Mouse (Mus musculus) CH12.LX (cell line): ENCODE measurements around the gene Nkain1. TPM values are rescaled to one million over a fixed set of nuclear protein-coding genes. Genes with fewer than 3 reads are reported as not detected.

Experiments
- DNase-seq: peaks from one replicate; pipeline ENCODE4 v3.0.0-alpha.2; 2013; ENCODE audit errors: extremely low read depth
- H3K27ac ChIP-seq: 2 replicates; pipeline ENCODE4 v1.5.1; 2012; ENCODE audit warnings: low read depth, mild to moderate bottlenecking, control low read depth, moderate library complexity; ENCODE audit not compliant: insufficient read depth
- H3K27me3 ChIP-seq: replicated peaks from 2 replicates; pipeline ENCODE3; 2012; ENCODE audit warnings: inconsistent platforms
- H3K36me3 ChIP-seq, 2 experiments: replicated peaks in 1 of 2; 2 replicates each; pipeline versions ENCODE3 to v1.6.1; 2012; ENCODE audit warnings: inconsistent platforms in 1 of 2, low read length in 1 of 2, mild to moderate bottlenecking in 1 of 2, mixed read lengths in 1 of 2, moderate library complexity in 1 of 2; ENCODE audit not compliant: control insufficient read depth in 1 of 2, insufficient read depth in 1 of 2
- H3K4me1 ChIP-seq, 2 experiments: 2 replicates each; pipeline ENCODE4 v1.6.1; 2012; ENCODE audit warnings: inconsistent platforms in 1 of 2, moderate library complexity in 1 of 2; ENCODE audit not compliant: insufficient read depth in 2 of 2, control insufficient read depth in 1 of 2
- H3K4me2 ChIP-seq: 2 replicates; pipeline ENCODE4 v1.6.1; 2012; ENCODE audit warnings: low read depth, mild to moderate bottlenecking, control low read depth; ENCODE audit not compliant: poor library complexity, insufficient read depth, severe bottlenecking
- H3K4me3 ChIP-seq, 3 experiments: fragments of 150-350 bp in 1 of 3; sonication (generic) in 1 of 3; replicated peaks in 1 of 3; 2 replicates each; pipeline versions ENCODE3 to v1.5.1; 2011 to 2012; ENCODE audit warnings: low read depth in 2 of 3, low read length in 2 of 3, mild to moderate bottlenecking in 2 of 3, moderate library complexity in 2 of 3, control low read depth in 1 of 3, improper control_type of control experiment in 1 of 3, inconsistent platforms in 1 of 3, mixed read lengths in 1 of 3; ENCODE audit not compliant: poor library complexity in 1 of 3
- H3K79me2 ChIP-seq: replicated peaks from 2 replicates; pipeline ENCODE4 v1.6.1; 2012; ENCODE audit warnings: mild to moderate bottlenecking, moderate library complexity; ENCODE audit not compliant: control insufficient read depth, poor library complexity, insufficient read depth, severe bottlenecking; ENCODE audit errors: extremely low read depth
- H3K9ac ChIP-seq: 2 replicates; pipeline ENCODE4 v1.6.1; 2012; ENCODE audit warnings: low read depth, mild to moderate bottlenecking, control low read depth, moderate library complexity; ENCODE audit not compliant: insufficient read depth
- H3K9me3 ChIP-seq: replicated peaks from 2 replicates; pipeline ENCODE3; 2012; ENCODE audit warnings: low read length, inconsistent platforms, mixed read lengths
- BHLHE40 ChIP-seq: IDR thresholded peaks from 2 replicates; pipeline ENCODE4 v1.6.1; 2011; ENCODE audit warnings: mild to moderate bottlenecking, low read depth, low read length, improper control_type of control experiment
- CHD1 ChIP-seq: IDR thresholded peaks from 2 replicates; pipeline ENCODE4 v1.6.1; 2012; ENCODE audit warnings: low read depth, low read length, improper control_type of control experiment, inconsistent platforms
- CTCF ChIP-seq, 2 experiments: IDR thresholded peaks in 1 of 2; conservative IDR thresholded peaks in 1 of 2; 2 replicates each; pipeline ENCODE4 v1.5.1; 2011 to 2012; ENCODE audit warnings: low read depth in 2 of 2, low read length in 2 of 2, improper control_type of control experiment in 1 of 2, inconsistent platforms in 1 of 2, mild to moderate bottlenecking in 1 of 2, moderate library complexity in 1 of 2
- E2F4 ChIP-seq: IDR thresholded peaks from 2 replicates; pipeline ENCODE4 v1.6.1; 2011; ENCODE audit warnings: low read depth, low read length, improper control_type of control experiment; ENCODE audit not compliant: insufficient replicate concordance
- ETS1 ChIP-seq: conservative IDR thresholded peaks from 2 replicates; pipeline ENCODE4 v1.6.1; 2012; ENCODE audit warnings: low read depth, mild to moderate bottlenecking, inconsistent platforms, low read length, improper control_type of control experiment, moderate library complexity
- HCFC1 ChIP-seq: IDR thresholded peaks from 2 replicates; pipeline ENCODE4 v1.6.1; 2012; ENCODE audit warnings: low read depth, mild to moderate bottlenecking, inconsistent platforms, low read length, improper control_type of control experiment
- JUN ChIP-seq: IDR thresholded peaks from 2 replicates; pipeline ENCODE4 v1.6.1; 2011; ENCODE audit warnings: low read depth, mild to moderate bottlenecking, low read length, improper control_type of control experiment, moderate library complexity; ENCODE audit not compliant: insufficient read depth
- JUND ChIP-seq: conservative IDR thresholded peaks from 2 replicates; pipeline ENCODE4 v1.6.1; 2011; ENCODE audit warnings: low read depth, low read length, improper control_type of control experiment
- KAT2A ChIP-seq: IDR thresholded peaks from 2 replicates; pipeline ENCODE4 v1.6.1; 2012; ENCODE audit warnings: low read length, improper control_type of control experiment, inconsistent platforms; ENCODE audit not compliant: insufficient replicate concordance
- MAFK ChIP-seq: IDR thresholded peaks from 2 replicates; pipeline ENCODE4 v1.6.1; 2011; ENCODE audit warnings: low read length, improper control_type of control experiment; ENCODE audit not compliant: insufficient replicate concordance
- MAX ChIP-seq: IDR thresholded peaks from 2 replicates; pipeline ENCODE4 v1.6.1; 2011; ENCODE audit warnings: low read length, improper control_type of control experiment
- MAZ ChIP-seq: IDR thresholded peaks from 2 replicates; pipeline ENCODE4 v1.6.1; 2012; ENCODE audit warnings: low read depth, mild to moderate bottlenecking, inconsistent platforms, low read length, improper control_type of control experiment, moderate library complexity
- MEF2A ChIP-seq: IDR thresholded peaks from 2 replicates; pipeline ENCODE4 v1.6.1; 2014; ENCODE audit warnings: low read depth, mild to moderate bottlenecking, inconsistent platforms, low read length, improper control_type of control experiment, borderline replicate concordance
- POLR2A ChIP-seq: IDR thresholded peaks from 2 replicates; pipeline ENCODE4 v1.6.1; 2011; ENCODE audit warnings: low read depth, mild to moderate bottlenecking, improper control_type of control experiment, low read length
- POLR2AphosphoS2 ChIP-seq: IDR thresholded peaks from 2 replicates; pipeline ENCODE4 v1.6.1; 2011; ENCODE audit warnings: low read depth, low read length, improper control_type of control experiment
- RAD21 ChIP-seq: IDR thresholded peaks from 2 replicates; pipeline ENCODE4 v1.6.1; 2011; ENCODE audit warnings: low read depth, mild to moderate bottlenecking, low read length, improper control_type of control experiment, moderate library complexity
- SIN3A ChIP-seq: IDR thresholded peaks from 2 replicates; pipeline ENCODE4 v1.6.1; 2012; ENCODE audit warnings: low read length, improper control_type of control experiment, inconsistent platforms
- SMC3 ChIP-seq: IDR thresholded peaks from 2 replicates; pipeline ENCODE4 v1.6.1; 2011; ENCODE audit warnings: low read depth, low read length, improper control_type of control experiment
- UBTF ChIP-seq: IDR thresholded peaks from 2 replicates; pipeline ENCODE4 v1.6.1; 2012; ENCODE audit warnings: low read depth, mild to moderate bottlenecking, inconsistent platforms, low read length, improper control_type of control experiment, moderate library complexity
- ZC3H11A ChIP-seq: IDR thresholded peaks from 2 replicates; pipeline ENCODE4 v1.6.1; 2012; ENCODE audit warnings: low read depth, mild to moderate bottlenecking, inconsistent platforms, low read length, improper control_type of control experiment
- ZNF384 ChIP-seq: IDR thresholded peaks from 2 replicates; pipeline ENCODE4 v1.6.1; 2012; ENCODE audit warnings: low read depth, low read length, improper control_type of control experiment, inconsistent platforms
- dilution Hi-C: fragments of 300-500 bp; cut with MboI; formaldehyde crosslinking; loops from 2 replicates; pipeline ENCODE4 v1.14.3; 2020; ENCODE audit warnings: low sequenced_read_pairs; ENCODE audit not compliant: extremely low pct_unique_long_range_greater_than_20kb, extremely low pct_ligation_motif_present
- in situ Hi-C: fragments of 300-500 bp; cut with MboI; formaldehyde crosslinking; loops from 3 replicates; pipeline ENCODE4 v1.14.3; 2019; ENCODE audit warnings: low sequenced_read_pairs, low pct_ligation_motif_present, low pct_unique_long_range_greater_than_20kb, mixed read lengths
- polyA plus RNA-seq: library from polyadenylated mRNA; unstranded; fragments of >175 nt; gene quantifications from 2 replicates; pipeline ENCODE4 v1.2.1, GENCODE M21; 2012; ENCODE audit warnings: low read depth; ENCODE audit not compliant: insufficient read length
- total RNA-seq, 2 experiments: library from RNA; depleted of rRNA; stranded (reverse); fragments of 300-350 nt in 1 of 2; fragments of >200 nt in 1 of 2; gene quantifications; 2 replicates each; pipeline ENCODE4 v1.2.3; 2012 to 2014

Nkain1 gene
- total and polyA plus RNA-seq, 3 experiments, result 5.5 to 23.1 (median 19.6) TPM

DNA sequence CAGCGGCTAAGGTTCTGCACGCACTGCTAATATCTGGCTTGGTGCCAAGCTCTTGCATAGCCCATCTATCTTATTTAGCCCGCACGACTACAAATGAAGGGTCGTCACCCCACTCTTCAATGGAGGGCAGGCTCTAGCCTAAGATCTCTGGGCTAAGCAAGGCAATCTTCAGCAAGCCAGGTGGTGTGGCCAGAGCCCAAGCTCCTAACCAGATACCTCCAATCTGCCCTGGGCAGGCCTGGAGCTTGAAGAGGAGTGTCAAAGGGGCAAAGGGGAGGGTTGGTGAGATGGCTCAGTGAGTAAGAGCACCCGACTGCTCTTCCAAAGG lies 20.9 kb downstream of the Nkain1 start:
- H3K9ac ChIP-seq, result no peak overlapping the region
- DNase-seq, result no peak
- H3K79me2 ChIP-seq, result no peaks in the 10 kb centered on the region
- H3K36me3 ChIP-seq, result peaks cover 0 to 6% of the 10 kb centered on the region in 2 experiments
- H3K27me3 ChIP-seq, result no peaks in the 10 kb centered on the region
- H3K4me1 ChIP-seq, result peaks cover 13 to 38% of the 10 kb centered on the region in 2 experiments
- H3K27ac ChIP-seq, result no peak overlapping the region
- no peak for TF ChIP-seq RAD21
- TF ChIP-seq POLR2A, result no peak
- no peak for TF ChIP-seq UBTF
- TF ChIP-seq ETS1, result no peak
- TF ChIP-seq JUN, result no peak
- TF ChIP-seq ZNF384, result no peak
- TF ChIP-seq MAZ, result no peak
- TF ChIP-seq POLR2AphosphoS2, result no peak
- TF ChIP-seq SIN3A, result no peak
- no peak for TF ChIP-seq HCFC1
- no peak for TF ChIP-seq MAX
- TF ChIP-seq, all 38 proteins: peak for 0
- Histone ChIP-seq H3K4me2 (no peak overlapping the region), H3K9me3 (peaks cover 4% of the 10 kb centered on the region), H3K4me3 (no peak overlapping the region)
- in situ Hi-C loops, result no loop called here
- dilution Hi-C loops, result no loop called here

DNA sequence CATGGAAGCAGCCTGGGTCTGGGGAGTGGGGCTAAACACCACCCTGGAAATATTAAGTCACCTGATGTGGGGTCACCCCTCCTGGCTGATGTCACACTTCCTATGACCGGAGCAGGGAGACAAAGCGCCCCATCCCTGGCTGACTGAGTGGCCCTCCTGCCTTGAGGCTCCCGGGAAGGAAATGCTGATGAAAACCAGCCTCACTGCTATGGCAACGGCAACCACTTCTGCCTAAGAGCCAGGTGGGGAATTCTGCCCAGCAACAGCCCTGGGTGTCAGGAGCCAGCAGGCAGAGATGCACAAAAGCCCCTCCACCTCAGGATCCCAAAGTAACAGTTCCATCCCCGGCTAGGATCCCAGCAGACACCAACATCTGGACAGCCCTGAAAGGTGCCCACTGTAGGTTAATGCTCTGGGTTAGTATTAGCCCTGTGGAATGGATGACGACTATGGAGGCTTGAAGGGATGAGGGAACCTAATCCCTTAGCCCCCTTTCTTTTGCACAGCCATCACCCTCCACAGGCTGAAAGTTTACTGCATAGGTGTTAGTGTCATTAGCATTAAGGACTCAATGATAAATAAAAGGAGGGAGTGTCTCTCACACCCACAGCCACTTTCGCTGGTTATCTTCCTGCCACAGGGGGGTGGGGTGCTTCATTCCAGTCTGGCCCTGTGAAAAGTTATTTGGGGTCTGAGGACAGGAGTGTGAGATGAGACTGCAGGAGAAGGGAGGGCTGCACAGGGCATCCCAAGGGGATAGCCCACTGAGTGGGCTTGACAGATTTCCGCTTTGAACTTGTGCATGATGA lies 21.5 kb downstream of the Nkain1 start:
- dilution Hi-C loops, result no loop called here
- Histone ChIP-seq H3K4me2 (no peak overlapping the region), H3K27me3 (no peaks in the 10 kb centered on the region), H3K4me1 (peaks cover 19 to 44% of the 10 kb centered on the region in 2 experiments), H3K4me3 (no peak overlapping the region), H3K27ac (no peak overlapping the region), H3K36me3 (peaks cover 0 to 2% of the 10 kb centered on the region in 2 experiments), H3K9me3 (peaks cover 4% of the 10 kb centered on the region), H3K9ac (no peak overlapping the region), H3K79me2 (no peaks in the 10 kb centered on the region)
- TF ChIP-seq MEF2A (no peak), KAT2A (no peak), CHD1 (no peak), POLR2AphosphoS2 (no peak), MAFK (no peak), SMC3 (no peak), JUND (no peak), E2F4 (no peak), ZNF384 (no peak), ZC3H11A (no peak), CTCF (conservative IDR thresholded peaks at IDR 0.05 in 1 of 2, IDR thresholded peaks at IDR 0.05 in 1 of 2; ENCODE audit: low read depth in 2 of 2, low read length in 2 of 2) (no peak), BHLHE40 (no peak)
- in situ Hi-C loops, result no loop called here
- DNase-seq, result peak; percentile 37
